Mouse (Mus musculus) hindbrain, embryonic 16.5 days (tissue): ENCODE measurements around the gene Gm21954. TPM values are rescaled to one million over a fixed set of nuclear protein-coding genes. Genes with fewer than 3 reads are reported as not detected.

Experiments used
- polyA plus RNA-seq: library from polyadenylated mRNA; unstranded; fragments of >200 nt; fragmentation: Nextera tagmentation; extraction: Ambion mirVana; gene quantifications from 2 replicates; pipeline ENCODE4 v1.2.1, GENCODE M21; 2015

Gene Gm21954
- polyA plus RNA-seq, 1 experiment from 2014 or later: not detected

Other genes starting within 250 kb of the Gm21954 start
- gene Dclk1, start 229.8 kb downstream of the Gm21954 start, polyA plus RNA-seq: 234 and 262 TPM in 2 replicates